Mouse (Mus musculus) brain, adult 2 months (tissue): ENCODE measurements at regions not wholly inside any gene's neighbourhood (a gene's known extent, or its start where the extent isn't known, plus 50 kb on each side); places are given as distances from the start of the nearest gene placed in this dataset.

Experiments used
- DNase-seq: peaks from one replicate; pipeline ENCODE4 v3.0.0; 2011; ENCODE audit warnings: low read depth, low spot score

DNA sequence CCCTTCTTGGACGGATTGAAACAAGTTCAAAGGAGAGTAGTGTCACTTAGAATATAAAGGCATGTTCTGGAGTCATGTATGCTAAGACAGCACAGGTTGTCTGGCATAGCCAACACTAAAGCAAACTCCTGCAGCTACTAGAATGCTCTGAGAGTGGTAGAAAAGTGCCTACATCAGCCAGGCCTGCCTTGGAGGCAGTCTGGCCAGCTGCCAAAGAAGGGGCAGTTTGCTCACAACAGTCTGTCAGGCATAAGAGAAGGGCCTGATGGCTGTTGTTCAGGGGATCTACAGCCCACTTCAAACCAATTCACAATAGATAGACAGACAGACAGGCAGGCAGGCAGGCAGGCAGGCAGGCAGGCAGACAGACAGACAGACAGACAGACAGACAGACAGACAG is 136.5 kb upstream of the Dap start:
- peak; percentile 52 for DNase-seq

GRCm38 (mm10) chr15:31091916-31092570 is 132.1 kb upstream of the Dap start:
- peak; percentile 96 for DNase-seq

- DNase-seq = peak; percentile 64
Observed at GRCm38 (mm10) chr15:31096206-31096605, 127.9 kb upstream of the Dap start.

DNA sequence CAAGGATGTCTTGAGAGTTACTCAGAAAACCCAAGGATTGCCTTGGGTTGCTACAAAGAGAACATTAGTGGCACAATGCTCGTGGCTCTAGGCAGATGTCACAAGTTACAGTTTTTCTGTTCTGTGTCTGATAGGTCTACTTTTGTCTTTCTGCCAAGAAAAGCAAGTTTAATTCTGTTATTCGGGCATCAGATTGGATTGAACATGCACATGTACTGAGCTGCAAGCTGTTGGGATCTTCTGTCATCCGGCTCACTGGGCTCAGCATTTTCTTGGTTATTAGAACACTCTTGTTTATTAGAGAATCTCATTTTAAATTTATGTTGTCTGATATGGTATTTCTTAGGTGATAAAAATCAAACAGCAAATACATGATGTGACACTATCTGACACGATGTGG is 126.8 kb upstream of the Dap start:
- DNase-seq = peak; percentile 27

DNA sequence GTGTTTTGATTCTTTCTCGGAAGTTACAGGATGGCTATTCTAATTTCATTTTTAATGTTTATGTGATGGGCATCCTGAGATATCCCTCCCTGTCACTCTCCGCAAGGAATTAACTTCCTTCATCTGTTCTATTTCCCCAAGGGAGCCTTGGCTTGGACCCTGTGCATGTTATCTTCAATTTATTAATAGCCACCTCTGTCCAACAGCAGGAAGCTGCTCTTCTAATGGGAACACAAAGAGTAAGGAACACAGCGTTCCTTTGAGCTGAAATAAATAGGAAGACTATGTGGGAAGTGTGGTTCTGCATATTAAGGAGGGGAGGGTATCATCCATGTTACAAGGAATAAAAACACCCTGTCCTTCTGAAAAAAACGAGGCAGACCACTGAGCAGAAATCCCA is 119.4 kb upstream of the Dap start:
- DNase-seq = no peak

GRCm38 (mm10) chr15:31106907-31107306 is 117.2 kb upstream of the Dap start:
- no peak for DNase-seq

DNA sequence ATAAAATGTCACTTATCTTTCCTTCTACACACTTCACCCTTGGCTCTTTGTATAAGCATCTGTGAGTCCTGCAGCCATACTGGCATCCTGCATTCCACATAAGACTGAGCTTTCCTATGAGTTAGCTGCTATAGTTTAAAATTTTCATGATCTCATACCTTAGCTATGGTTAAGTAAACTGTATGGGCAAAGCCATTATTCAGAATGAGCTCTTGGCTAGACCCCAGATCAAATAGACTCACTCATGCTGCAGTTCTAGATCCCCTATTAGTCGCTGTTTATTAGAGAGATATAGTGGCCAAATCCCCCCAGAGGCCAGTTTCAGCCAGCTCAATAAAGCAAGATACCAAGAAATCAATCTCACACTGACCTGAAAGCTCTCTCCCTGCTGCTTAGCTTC is 110.9 kb upstream of the Dap start:
- DNase-seq = no peak

GRCm38 (mm10) chr15:31117338-31117737 is 106.8 kb upstream of the Dap start:
- no peak for DNase-seq

GRCm38 (mm10) chr15:31120147-31120546 is 104.0 kb upstream of the Dap start:
- DNase-seq = peak; percentile 33

DNA sequence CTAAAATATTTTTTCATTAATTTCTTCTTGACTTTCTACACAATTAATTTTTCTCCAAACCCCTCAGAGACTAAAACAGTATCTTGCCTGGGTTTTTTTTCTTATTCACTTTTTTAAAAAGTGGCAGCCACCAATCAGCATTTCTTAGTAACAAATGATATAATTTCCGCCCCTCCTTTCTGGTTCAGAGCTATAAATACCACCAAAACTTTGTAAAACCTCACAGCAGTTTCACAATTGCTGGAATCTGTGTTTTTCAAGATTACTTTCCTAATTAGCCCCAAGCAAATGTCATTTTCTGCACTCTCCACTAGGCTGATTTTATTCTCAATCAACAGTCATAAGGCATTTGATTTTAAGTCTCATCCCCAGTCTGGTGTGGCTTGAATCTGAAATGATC is 98.3 kb upstream of the Dap start:
- DNase-seq = no peak

GRCm38 (mm10) chr15:31126999-31127398 is 97.1 kb upstream of the Dap start:
- no peak for DNase-seq

GRCm38 (mm10) chr15:31134891-31135290 is 89.2 kb upstream of the Dap start:
- peak; percentile 76 for DNase-seq

GRCm38 (mm10) chr15:31138637-31139036 is 85.5 kb upstream of the Dap start:
- no peak for DNase-seq

GRCm38 (mm10) chr15:31141750-31142149 is 82.4 kb upstream of the Dap start:
- DNase-seq = no peak

GRCm38 (mm10) chr15:31148251-31149145 is 75.6 kb upstream of the Dap start:
- DNase-seq = peak; percentile 36

GRCm38 (mm10) chr15:31149855-31150254 is 74.3 kb upstream of the Dap start:
- DNase-seq = peak; percentile 77

- peak; percentile 91 for DNase-seq
Observed at GRCm38 (mm10) chr15:31150546-31151471, 73.3 kb upstream of the Dap start.

DNA sequence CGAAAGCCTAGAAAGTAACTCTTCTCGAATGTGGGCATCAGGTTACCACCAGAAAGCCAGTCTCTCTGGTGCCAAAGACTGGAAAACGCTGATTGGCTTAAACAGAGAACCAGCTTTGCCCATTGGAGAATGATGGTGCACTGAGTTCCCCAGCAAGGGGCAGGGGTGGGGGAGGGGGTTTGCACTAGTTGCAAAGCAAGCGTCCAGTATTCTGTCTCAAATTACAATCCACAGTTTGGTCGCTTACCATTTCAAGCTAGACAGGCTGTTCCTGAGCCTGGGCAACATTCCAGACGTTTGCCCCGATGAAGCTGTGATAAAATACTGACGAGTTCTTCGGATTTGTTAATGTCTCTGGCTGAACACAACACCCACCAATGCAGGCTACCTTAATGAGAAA is 69.0 kb upstream of the Dap start:
- no peak for DNase-seq

GRCm38 (mm10) chr15:31166543-31167105 is 57.5 kb upstream of the Dap start:
- no peak for DNase-seq

DNA sequence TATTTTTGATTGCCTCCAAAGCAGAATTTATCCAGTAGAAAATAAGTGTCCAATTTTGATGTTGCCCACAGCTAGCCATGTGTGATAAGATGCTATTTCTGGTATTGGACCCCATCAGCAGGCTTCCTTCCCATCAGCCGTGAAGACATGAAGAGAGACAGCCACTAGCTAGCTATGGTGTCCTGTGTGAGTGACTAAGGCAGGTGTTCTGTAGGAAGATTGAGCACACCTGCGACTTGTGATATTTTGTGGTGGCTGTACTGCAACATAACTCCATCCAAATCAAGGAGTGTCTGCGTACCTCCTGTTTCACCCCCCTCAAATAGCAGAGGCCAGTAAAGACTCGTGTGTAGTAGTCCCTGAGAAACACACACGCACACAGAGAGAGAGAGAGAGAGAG is 56.6 kb upstream of the Dap start:
- no peak for DNase-seq

DNA sequence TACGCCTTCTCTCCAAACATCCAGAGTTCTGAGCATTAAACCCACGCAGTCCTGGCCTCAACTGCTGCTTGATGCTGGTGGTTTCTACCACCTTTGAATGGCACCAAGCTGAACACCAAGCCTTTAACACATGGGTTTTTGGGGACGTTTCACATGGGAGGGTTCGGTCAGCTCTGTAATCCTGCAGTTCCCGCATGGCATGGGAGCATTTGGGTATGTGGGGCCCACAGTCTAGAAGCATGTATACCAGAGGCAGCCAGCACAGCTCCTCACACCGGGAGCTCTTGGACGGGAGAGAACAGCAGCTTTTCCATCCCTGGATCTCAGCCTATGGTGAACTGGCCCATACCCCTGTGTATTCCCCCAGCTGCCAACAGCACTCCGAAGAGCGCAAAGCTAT is 55.9 kb upstream of the Dap start:
- DNase-seq = no peak
